Mouse (Mus musculus) layer of hippocampus, postnatal 36 days (tissue): Measurements from ENCODE around the gene Myo18b. TPM values are rescaled to one million over a fixed set of nuclear protein-coding genes. Genes with fewer than 3 reads are reported as not detected.

Experiments used
- DNase-seq, 2 experiments: peaks; one replicate each; pipeline ENCODE4 v3.0.0; 2022
- total RNA-seq, 2 experiments: library from RNA; stranded (reverse); gene quantifications; 2 replicates each; pipeline ENCODE4 v1.2.3; 2021

Gene Myo18b
- total RNA-seq, 2 experiments from 2014 or later = 1.1 to 1.4 TPM

GRCm38 (mm10) chr5:112876846-112877390 is 19.2 kb downstream of the Myo18b start:
- peak in 1 of 2 experiments; percentile 64 for DNase-seq

- no peak for DNase-seq
These were observed 23.2 kb downstream of the Myo18b start for GRCm38 (mm10) chr5:112872999-112873398.

GRCm38 (mm10) chr5:112870729-112871128 is 25.4 kb downstream of the Myo18b start:
- peak; percentile 63 to 75 for DNase-seq

GRCm38 (mm10) chr5:112868620-112869019 is 27.5 kb downstream of the Myo18b start:
- no peak for DNase-seq

DNA sequence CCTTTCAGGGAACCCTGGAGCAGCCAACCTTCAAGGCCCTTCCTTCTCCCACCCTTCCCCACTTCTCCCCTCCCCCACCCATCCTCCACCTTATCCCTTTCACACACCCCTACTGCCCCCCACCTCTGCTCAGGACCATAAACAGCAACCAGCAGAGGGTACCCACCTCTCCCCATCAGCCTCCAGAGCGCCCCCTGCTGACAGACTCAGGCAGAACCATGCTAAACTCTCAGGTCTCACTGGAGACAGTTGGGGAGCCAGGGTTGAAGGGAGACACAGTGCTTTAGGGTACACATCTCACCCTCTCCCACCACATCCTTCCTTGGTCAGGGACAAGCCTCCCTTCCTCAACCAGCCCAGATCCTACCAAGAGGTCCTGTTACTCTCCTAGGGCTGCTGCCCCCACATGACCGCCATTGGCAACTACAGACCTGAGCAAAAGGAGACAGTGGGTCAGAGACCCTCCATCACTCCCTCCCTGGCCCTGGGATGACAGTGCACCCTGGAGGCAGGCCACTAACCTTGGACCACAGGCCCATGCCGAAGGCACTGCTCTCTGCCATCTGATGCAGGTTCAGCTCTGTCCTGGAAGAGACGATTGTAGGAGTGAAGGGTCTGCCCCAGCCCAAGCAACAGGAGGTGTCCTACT is 31.3 kb downstream of the Myo18b start:
- DNase-seq = peak; percentile 46 to 49

DNA sequence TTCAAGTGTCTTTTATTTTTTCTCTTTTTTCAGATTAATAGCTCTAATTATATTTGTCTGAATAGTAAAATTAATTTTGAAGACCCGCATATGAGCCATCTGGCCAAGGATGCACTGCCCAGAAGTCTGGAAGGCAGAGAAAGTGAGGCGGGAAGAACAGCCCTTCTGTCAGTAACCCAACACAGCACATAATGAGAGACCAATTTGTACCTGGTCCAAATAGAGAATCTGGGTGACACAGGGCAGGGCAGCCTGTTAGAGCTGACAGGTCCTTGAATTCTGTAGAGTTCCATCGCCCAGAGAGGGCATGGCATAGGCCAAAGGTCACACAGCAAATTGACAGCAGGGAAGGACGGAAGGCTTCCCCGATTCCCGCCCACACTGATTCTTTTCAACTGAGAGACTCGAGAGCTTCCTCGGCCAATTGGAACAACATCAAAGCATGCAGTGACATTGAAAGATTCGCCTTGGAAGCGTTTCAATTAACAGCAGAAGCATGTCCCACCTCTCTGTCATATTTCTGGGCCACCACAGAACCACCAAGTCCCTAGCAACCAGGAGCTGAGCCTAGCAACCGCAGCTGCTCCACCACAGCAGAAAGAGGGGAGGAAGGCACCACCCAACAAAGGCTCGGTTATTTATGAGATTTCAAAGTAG is 36.7 kb downstream of the Myo18b start:
- DNase-seq = no peak

GRCm38 (mm10) chr5:112853179-112853578 is 43.0 kb downstream of the Myo18b start:
- DNase-seq = peak; percentile 65 to 66

DNA sequence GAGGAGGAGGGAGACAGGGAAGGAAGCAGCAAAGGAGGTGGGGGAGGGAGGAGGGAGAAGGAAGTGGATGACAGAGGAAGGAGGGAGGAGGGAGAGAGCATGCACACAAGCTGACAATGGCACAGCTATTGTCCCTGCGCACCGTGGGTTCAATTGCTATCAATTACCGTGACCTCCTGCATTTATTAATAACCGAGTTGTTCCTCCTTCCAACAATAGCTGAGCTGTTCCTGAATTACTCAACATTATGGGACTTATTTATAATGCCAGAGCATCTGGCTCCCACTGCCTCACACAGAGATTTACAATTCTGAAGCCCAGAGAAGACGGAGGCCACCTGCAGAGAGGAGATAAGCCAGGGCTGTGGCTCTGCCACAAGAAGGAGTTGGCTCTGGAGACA is 44.8 kb downstream of the Myo18b start:
- no peak for DNase-seq

DNA sequence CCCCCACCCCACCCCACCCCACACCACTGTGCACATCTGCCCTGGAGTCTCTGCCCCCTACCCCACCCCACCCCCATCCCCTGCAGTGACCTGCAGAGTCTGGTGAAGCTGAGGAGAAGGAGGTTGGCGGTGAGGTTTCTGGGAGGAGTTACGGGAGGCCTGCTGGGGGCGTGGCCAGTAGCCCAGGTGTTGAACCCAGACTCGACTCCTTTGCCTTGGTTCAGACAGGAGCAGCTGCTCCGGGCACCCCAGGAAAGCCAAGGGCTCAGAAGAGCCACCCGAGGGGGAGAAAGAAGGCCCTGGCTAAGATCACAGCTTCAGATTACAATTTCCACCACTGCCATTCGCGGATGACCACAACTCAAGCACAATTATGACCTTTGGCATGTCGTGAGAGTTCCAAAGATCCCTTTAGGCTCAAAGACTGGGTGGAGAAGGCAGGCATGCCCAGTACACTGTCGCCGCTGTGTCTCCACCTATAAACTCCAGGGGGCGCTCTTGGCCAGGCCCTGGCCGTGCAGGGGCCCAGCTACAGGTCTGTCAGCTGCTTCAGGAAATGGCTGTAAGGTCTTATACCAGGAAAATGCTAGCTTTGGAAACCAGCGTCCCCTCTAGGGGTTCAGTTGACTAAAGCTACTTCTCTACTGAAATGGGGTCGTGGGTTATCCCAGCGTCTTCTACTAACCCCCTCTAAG is 47.4 kb downstream of the Myo18b start:
- peak; percentile 44 to 57 for DNase-seq

- no peak for DNase-seq
These were observed 48.1 kb downstream of the Myo18b start for GRCm38 (mm10) chr5:112847985-112848542.

DNA sequence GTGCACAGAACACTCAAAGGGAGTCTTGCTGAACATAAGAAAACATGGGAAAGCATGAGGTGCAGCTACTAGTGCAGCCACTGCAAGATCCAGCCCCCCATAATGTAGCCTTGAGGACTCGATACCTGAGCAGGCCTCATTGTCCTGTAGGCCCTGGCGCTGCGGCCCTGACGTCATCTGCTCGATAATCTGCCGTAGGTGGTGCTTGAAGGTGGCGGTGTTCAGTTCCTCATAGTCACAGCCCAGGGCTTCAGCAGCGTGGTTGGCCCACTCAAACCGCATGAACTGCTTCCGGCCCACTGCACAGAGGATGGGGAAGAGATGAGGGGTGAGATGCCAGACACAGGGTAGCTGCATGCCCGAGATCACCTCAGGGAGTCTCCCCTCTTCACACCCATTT is 50.0 kb downstream of the Myo18b start:
- no peak for DNase-seq

GRCm38 (mm10) chr5:112844460-112844859 is 51.7 kb downstream of the Myo18b start:
- no peak for DNase-seq

DNA sequence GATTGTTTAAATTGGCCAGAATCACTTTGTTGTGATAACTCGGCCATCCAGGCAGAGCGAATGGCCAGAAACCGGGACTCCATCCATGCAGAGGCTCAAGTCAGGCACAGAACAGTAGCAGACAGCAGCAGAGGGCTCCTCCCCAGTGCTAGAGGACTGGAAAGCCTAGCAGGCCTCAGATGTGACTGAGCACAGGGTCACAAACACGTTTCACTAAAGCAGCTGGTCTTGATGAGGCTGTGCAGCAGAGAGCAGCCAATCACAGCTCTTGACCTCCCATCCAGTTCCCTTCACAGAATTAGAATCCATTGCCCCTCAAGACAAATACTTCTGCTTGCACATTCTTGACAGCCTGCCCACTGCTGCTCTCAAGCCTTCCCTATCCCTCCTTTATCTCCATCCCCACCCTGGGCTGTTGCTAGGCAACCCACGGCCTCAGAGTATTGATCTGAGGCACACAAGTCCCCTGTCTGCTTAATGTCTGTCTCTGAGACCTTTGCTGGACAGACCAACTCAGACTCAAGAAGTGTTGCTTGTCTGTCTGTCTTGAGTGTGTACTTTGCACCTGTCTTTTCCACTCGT is 52.4 kb downstream of the Myo18b start:
- DNase-seq = no peak

DNA sequence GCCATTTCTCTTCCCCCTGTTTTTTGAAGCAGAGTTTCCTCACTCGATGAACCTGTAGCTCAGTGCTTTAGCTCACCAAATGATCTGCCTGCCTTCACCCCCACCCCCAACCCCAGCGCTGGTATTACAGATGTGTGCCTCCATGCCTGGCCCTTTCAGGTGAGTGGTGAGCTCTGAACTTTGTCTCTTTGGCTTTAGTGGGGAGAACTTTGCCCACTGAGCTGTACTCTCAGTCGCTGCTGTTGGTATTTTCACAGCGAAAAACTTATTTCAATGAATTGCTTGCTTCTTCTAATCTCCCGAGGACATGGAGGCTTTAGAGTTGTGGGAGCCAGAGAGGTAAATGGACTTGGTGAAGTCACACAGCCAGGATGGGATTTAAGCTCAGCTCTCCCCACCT is 53.5 kb downstream of the Myo18b start:
- DNase-seq = no peak

DNA sequence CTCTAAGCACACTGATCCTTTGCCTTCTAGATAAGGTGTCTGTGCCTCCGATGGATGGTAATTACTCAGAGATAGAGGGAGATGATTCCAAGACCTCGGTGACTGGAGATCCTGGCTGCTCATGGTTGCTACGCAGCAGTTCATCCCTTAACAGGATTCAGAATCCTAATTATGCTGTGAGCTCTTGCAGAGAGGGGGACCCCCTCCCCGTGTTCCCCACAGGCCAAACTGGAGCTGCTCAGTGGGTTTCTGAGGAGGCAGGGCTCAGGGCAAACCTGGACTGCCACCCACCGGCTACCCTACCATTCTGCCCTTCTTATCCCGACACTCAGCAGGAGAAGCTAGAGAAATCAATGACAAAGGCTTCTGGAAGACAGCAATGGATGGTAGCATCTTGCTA is 54.3 kb downstream of the Myo18b start:
- no peak for DNase-seq

GRCm38 (mm10) chr5:112834896-112835295 is 61.3 kb downstream of the Myo18b start:
- no peak for DNase-seq

DNA sequence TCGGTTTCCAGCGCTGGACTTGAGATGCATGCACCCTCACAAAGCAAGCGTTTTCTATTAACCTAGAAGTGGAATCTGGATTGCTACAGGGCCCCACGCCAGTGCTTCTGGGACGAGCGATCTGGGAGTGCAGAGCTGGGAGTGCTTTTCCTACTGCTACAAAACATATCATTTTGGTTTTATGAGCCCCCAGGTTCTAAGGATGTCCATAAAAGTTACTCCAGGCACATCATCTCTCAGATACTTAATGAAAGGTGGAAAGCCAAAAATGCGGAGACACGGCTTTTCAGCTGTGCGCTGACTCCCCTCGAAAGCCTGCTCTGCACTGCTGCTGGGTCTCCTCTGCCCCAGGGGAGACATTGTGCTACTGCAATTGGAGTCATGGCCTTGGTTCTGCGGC is 62.3 kb downstream of the Myo18b start:
- no peak for DNase-seq

GRCm38 (mm10) chr5:112825091-112825794 is 70.9 kb downstream of the Myo18b start:
- no peak for DNase-seq

GRCm38 (mm10) chr5:112824376-112824775 is 71.8 kb downstream of the Myo18b start:
- no peak for DNase-seq

DNA sequence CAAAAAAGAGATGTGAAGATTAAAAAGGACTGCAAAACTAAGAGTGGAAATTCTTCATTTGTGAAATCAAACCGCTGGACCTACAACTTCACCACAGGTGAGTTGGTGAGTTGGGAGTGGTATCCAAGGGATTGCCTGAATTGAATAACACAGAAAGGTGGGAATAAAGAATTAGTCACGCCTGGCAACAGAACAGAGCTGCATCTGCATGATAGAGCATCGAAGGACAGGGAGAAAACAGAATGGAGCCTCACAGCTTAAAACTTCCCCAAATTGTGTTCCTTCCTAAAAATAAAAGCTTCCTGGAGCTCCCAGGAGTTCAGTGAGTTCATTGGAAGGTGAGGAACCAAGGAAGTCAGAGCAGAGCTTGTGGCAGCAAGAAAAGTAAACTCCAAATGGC is 73.7 kb downstream of the Myo18b start:
- no peak for DNase-seq

GRCm38 (mm10) chr5:112815051-112815450 is 81.1 kb downstream of the Myo18b start:
- DNase-seq = no peak

GRCm38 (mm10) chr5:112807629-112808028 is 88.5 kb downstream of the Myo18b start:
- DNase-seq = no peak
